Mouse (Mus musculus): ENCODE measurements at regions not wholly inside any gene's neighbourhood (a gene's known extent, or its start where the extent isn't known, plus 50 kb on each side); places are given as distances from the start of the nearest gene placed in this dataset.
"Not testable (repeated sequence)": the region's sequence is repeated elsewhere in the genome, so short reads cannot be mapped to it uniquely, and the experiment has no call there.

- DNase-seq (ENCODE audit: low spot score) = no peak
These were observed 93.5 kb downstream of the Cand1 start for GRCm38 (mm10) chr10:119146342-119146741.

- DNase-seq (ENCODE audit: low spot score) = no peak
These were observed 97.0 kb downstream of the Cand1 start for GRCm38 (mm10) chr10:119142866-119143265.

- DNase-seq (ENCODE audit: low spot score) = no peak
These were observed 97.5 kb downstream of the Cand1 start for GRCm38 (mm10) chr10:119142307-119142706.

- no peak for DNase-seq (ENCODE audit: low spot score)
These were observed 101.6 kb downstream of the Cand1 start for GRCm38 (mm10) chr10:119138237-119138636.

- DNase-seq (ENCODE audit: low spot score) = no peak
These were observed 104.3 kb downstream of the Cand1 start for GRCm38 (mm10) chr10:119135489-119135924.

- no peak for DNase-seq (ENCODE audit: low spot score)
These were observed 104.9 kb downstream of the Cand1 start for GRCm38 (mm10) chr10:119134797-119135488.

GRCm38 (mm10) chr10:119131977-119132376, 107.9 kb downstream of the Cand1 start:
- no peak for DNase-seq (ENCODE audit: low spot score)

DNA sequence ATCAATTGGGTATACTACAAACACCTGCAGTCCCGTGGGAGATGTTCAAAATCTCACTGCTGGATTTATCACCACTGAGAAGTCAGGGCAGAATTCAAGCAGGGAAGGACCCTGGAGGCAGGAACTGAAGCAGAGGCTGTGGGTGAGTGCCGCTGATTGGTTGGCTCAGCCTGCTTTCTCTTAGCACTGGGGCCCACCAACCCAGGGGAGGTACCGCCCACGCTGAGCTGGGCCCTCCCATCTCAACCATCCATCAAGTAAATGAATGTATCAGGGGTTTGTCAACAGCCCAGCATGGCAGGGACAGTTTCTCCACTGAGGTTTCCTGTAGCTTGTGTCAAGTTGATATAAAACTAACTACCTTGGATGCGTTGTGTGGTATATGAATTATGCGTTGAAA, 109.2 kb downstream of the Cand1 start:
- DNase-seq (ENCODE audit: low spot score) = no peak

GRCm38 (mm10) chr10:119128035-119128434, 111.8 kb downstream of the Cand1 start:
- no peak for DNase-seq (ENCODE audit: low spot score)

DNA sequence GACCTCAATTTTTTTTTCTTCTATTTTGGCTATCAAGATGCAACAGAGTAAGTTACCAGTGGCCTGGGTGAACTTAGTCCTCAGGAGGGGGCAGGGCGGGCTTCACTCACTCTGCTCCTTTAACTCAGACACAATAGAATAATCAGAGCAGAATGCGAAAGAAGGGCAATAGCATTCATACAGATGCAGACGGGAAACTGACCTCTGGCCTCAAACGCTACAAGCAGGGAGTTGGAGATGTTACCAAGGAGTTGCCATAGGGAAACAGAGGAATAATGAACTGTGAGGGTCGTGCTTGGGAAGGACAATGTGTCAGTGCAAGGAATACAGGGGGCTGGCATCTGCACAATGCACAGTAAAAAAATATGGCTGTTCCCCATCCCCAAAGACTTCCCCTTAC, 116.3 kb downstream of the Cand1 start:
- DNase-seq (ENCODE audit: low spot score) = no peak

DNA sequence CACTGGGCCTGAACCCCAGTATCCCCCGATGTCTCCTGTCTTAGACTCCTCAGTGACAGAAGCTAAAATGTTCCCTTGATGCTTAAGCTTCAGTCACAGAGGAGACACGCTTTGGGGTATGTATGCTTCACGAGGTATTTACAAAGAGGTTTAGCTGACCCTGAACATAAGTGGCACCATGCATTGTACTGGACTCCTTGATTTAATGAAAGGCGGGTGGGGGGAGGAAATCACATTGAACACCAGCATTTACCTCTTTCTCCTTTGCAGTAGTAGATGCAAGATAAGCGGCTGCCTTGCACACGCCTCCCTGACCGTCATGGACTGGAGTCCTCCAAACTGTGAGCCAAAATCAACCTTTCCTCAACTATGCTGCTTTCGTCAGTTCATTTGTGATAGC, 117.5 kb downstream of the Cand1 start:
- DNase-seq (ENCODE audit: low spot score) = no peak

GRCm38 (mm10) chr10:119121575-119121974, 118.3 kb downstream of the Cand1 start:
- no peak for DNase-seq (ENCODE audit: low spot score)

GRCm38 (mm10) chr10:119116843-119117390, 122.9 kb downstream of the Cand1 start:
- DNase-seq (ENCODE audit: low spot score) = no peak

- DNase-seq (ENCODE audit: low spot score) = not testable (repeated sequence)
These were observed 124.7 kb downstream of the Cand1 start for GRCm38 (mm10) chr10:119115200-119115599.

DNA sequence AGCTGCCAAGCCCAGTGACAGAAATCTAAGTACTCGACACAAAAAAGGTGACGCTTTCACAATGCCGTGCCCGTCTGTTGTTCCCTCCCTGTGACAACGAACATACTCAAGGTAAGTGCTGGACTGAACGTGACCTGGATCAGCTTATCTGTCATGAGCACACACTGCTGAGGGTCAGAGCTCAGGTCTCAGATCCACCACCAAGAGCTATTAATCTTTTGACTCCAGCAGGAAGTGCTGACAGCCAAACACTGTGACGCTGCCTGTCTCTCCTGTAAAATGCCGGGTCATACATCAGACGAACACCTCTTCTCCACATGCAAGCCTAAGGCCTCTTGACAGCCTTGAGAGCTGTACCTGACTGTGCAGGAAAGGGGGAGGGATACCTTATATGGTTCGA, 125.2 kb downstream of the Cand1 start:
- DNase-seq (ENCODE audit: low spot score) = no peak

DNA sequence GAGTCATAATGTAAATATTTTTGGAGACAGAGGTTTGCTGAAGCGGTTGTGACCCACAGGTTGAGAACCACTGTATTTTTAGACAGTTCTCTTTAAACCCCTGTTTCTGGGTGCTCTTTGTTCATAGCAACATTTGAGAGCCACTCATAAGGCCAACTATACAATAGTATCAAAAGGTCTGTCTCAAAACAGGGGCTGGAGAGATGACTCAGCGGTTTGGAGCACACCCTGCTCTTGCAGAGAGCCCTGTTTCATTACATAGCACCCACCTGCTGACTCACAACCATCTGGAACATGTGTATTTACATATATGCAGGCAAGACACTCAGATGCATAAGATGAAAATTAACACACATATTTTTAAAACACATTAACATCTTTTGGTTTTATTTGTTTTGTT, 128.0 kb downstream of the Cand1 start:
- no peak for DNase-seq (ENCODE audit: low spot score)

DNA sequence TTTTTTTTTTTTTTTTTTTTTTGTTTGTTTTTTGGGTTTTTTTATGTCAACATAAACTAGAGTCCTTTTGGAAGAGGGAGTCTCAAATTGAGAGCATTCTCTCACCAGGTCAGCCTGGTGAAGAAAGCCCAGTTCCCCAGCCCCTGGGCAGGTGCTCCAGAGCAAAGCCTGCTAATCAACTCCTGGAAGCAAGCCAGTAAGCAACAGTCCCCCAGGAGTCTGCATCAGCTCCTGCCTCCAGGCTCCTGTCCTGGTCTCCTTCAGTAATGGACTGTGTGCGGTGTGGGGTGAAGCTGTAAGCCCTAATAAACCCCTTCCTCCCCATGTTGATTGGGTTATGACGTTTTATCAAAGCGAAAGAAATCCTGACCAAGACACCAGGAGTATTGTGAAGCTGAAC, 128.4 kb downstream of the Cand1 start:
- DNase-seq (ENCODE audit: low spot score) = no peak

DNA sequence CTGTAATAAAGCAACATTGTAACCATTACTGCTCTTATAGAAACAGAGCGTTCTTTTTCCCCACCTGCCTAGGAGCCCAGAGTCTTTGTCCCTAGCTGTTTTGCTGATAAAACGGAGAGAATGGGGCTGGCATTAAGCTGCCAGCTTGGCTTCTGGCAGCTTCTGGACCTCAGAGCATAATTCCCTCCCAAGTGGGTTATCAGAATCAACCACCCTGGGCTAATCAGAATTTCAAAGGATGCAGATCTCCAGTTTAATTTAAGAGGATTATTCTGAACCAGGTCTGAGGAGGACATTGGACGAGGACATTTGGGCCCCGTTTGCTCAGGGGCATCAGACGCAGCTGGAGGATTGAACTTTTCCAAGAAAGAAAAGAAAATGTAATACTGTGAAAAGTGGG, 129.2 kb downstream of the Cand1 start:
- DNase-seq (ENCODE audit: low spot score) = no peak

GRCm38 (mm10) chr10:119109207-119109606, 130.6 kb downstream of the Cand1 start:
- no peak for DNase-seq (ENCODE audit: low spot score)

DNA sequence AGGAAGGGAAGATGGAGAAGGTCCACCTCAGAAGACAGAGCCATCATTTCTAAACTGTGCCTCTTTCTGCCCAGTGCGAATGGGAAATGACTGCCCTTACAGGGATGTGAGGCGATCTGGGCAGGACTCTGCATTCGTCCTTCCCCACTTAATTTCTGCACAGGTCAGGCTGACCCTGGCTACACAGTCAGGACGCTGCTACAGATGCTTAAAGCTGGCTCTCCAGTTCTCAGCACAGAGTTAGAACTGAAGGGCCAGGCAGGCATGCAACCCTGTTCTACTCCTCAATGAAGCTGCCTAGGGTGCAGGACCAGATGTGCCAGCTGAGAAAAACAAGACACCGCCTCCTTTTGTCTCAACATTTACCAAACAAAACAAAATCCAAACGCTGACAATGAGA, 132.1 kb downstream of the Cand1 start:
- no peak for DNase-seq (ENCODE audit: low spot score)

DNA sequence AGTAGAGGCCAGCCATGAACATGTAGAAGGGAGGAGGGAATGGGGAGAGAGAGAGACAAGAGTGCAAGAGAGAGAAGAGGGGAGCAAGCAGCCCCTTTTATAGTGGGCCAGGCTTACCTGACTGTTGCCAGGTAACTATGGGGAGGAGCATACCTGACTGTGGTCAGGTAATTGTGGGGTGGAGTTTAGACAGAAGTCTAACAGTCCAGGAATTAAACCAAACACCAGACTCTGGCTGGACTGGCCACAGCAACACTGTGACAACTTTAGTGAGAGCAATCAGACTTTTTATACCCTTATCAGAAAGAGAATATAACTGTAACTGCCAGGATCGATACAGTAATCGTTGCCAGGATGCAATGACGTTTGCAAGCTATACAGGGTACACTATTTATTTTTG, 133.8 kb downstream of the Cand1 start:
- DNase-seq (ENCODE audit: low spot score) = no peak

DNA sequence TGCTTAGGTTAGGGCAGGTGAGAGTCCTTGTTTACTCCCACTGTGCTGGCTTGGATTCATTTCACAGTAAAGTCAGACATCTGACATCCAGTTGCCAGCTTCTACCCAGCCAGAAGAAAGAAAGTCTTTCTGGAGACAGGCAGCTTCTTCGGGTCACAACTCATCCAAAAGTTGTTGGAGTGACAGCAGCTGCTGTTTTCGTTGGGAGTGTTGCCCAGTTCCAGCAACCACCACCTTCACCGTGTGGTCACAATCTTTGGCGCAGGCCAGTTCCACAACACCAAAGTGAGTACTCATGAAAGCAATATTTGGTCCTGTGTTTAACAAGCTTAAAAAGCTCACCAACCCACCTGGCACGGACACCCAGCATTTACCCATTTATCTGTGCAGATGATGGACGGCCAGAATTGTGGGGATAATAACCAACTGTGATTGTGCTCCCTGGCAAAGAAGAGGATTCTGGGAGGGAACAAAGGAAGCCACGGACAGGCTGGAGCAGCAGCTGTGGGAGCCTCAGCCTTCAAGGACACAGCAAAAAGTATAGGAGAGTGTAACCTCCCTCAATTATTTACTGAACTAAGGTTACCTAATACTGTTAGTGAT, 134.5 kb downstream of the Cand1 start:
- no peak for DNase-seq (ENCODE audit: low spot score)

GRCm38 (mm10) chr10:119100511-119100910, 139.3 kb downstream of the Cand1 start:
- DNase-seq (ENCODE audit: low spot score) = no peak

Data from ovary, postnatal 10 days (tissue).